Mouse (Mus musculus) limb, embryonic 15.5 days (tissue): Measurements from ENCODE around the gene Rasgrp2. TPM values are rescaled to one million over a fixed set of nuclear protein-coding genes. Genes with fewer than 3 reads are reported as not detected.

Experiments used
- ATAC-seq: fragments of 200-750 bp; cut with Nextera tagmentation; 2 replicates; pipeline ENCODE4 v1.8.0; 2017; ENCODE audit warnings: low read depth, moderate TSS enrichment; ENCODE audit not compliant: insufficient number of reproducible peaks, low FRiP score, low TSS enrichment
- H3K27ac ChIP-seq: fragments of 300-500 bp; sonication (generic); 2 replicates; pipeline ENCODE4 v1.5.1; 2015; ENCODE audit warnings: moderate library complexity, mild to moderate bottlenecking, inconsistent platforms
- H3K27me3 ChIP-seq: fragments of 300-500 bp; sonication (generic); 2 replicates; pipeline ENCODE4 v1.6.1; 2015; ENCODE audit warnings: inconsistent platforms
- H3K36me3 ChIP-seq: fragments of 300-500 bp; sonication (generic); 2 replicates; pipeline ENCODE4 v1.6.1; 2015; ENCODE audit warnings: inconsistent platforms
- H3K4me1 ChIP-seq: fragments of 300-500 bp; sonication (generic); 2 replicates; pipeline ENCODE4 v1.6.1; 2015; ENCODE audit warnings: inconsistent platforms
- H3K4me2 ChIP-seq: fragments of 300-500 bp; sonication (generic); 2 replicates; pipeline ENCODE4 v1.6.1; 2015; ENCODE audit warnings: mild to moderate bottlenecking, inconsistent platforms
- H3K4me3 ChIP-seq: fragments of 300-500 bp; sonication (generic); 2 replicates; pipeline ENCODE4 v1.5.1; 2015; ENCODE audit warnings: mild to moderate bottlenecking, inconsistent platforms
- H3K9ac ChIP-seq: fragments of 300-500 bp; sonication (generic); 2 replicates; pipeline ENCODE4 v1.6.1; 2015; ENCODE audit warnings: inconsistent platforms
- H3K9me3 ChIP-seq: fragments of 300-500 bp; sonication (generic); 2 replicates; pipeline ENCODE4 v1.6.1; 2016; ENCODE audit warnings: inconsistent platforms
- WGBS: fragments of 180-500 bp; shearing (Covaris S2); methylation state at CpG from one replicate; pipeline ENCODE4 v1.1.7; 2015; 5-methylcytosine and 5-hydroxymethylcytosine counted together
- polyA plus RNA-seq: library from polyadenylated mRNA; unstranded; fragments of >200 nt; fragmentation: Nextera tagmentation; extraction: Ambion mirVana; gene quantifications from 2 replicates; pipeline ENCODE4 v1.2.1, GENCODE M21; 2015

Gene Rasgrp2
- polyA plus RNA-seq, 1 experiment from 2014 or later: 35.8 TPM

DNA sequence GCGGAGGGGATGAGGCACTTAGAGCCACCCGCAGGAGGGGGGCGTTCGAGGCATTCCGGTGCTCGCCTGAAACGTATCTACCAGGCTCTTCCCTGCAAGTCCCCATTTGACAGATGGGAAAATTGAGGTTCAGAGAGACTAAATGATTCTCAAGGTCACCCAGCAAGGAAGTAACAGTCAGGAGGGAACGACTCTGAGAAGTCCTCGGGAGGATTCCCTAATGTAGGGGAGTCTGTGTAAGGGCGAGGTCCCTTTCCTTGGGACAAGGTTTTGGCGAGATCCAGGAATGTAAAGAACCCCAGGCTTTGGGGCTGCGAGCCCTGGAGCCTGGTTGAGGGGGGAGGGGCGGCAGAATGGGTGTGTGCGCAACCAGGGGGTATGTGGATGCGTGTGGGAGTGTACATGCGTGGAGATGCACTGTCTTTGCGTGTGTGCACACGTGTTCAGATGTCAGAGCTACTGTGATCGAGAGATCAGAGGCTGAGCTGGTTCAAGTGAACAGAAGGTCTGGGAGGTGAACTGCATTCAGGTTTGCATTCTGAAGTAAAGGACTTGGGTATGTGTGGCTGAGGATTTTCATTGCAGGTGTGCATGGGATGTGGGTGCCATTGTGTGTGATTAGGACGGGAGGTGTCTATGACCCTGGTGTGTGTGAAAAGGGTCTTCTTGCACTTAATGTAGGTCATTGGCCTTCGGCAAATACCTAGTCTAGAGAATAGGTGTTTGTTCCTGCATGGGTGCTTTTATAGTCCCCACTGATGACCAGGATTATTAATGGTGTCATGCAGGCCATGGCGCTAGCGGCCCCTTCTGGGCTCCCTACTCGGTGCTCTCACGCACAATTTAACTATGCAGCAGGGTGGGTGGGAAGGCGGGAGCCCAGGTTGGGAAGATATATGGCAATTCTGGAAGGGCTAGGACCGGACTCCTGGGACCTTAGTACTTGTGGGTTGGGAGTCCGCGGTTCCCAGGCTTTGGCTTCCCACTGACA is 1.3 kb downstream of the Rasgrp2 start:
- H3K4me3 ChIP-seq: peak overlapping the region; percentile 60
- peak overlapping the region; percentile 100 for H3K4me2 ChIP-seq
- H3K9me3 ChIP-seq: no peaks in the 10 kb centered on the region
- H3K27me3 ChIP-seq: peaks cover 67% of the 10 kb centered on the region
- peaks cover 43% of the 10 kb centered on the region for H3K4me1 ChIP-seq
- WGBS: 2% methylated on average over 29 of the region's 29 CpGs
- ATAC-seq: no peak
- H3K27ac ChIP-seq: no peak overlapping the region
- peak overlapping the region; percentile 42; the same call in 1 of the 2 replicates for H3K9ac ChIP-seq
- H3K36me3 ChIP-seq: no peaks in the 10 kb centered on the region

DNA sequence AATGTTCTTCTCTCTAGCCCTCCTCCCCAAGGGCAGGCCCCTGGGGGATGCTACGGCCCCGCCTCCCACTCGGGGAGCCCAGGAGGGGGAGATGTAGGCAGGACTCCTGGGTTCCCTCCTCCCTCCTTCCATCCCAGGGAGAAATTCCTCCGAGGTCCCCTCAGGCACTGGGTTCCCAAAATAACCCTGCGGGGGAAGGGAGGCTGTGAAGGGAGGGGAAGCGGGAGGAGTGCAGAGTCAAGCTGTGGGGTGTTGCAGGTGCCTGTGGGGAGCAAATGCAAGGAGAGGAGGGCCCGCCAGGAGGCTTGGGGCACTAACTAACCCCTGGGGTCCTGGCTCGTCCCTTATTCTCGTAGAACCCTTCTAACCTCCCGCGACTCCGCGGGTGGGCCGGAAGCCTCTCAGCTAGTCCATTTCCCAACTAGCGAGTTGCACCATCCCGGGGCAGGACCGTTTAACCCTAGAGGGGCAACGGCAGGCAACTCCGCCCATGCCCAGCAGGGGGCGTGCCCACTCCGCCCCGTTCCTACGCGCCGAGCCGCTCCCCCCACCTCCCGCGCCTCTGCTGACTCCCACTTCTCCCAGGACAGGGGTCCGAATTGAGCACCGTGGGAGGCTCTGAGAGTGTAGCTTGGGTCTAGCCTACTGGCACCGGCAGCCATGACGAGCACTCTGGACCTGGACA is 2.1 kb downstream of the Rasgrp2 start:
- Histone ChIP-seq H3K27me3 (peaks cover 67% of the 10 kb centered on the region), H3K9me3 (no peaks in the 10 kb centered on the region), H3K36me3 (no peaks in the 10 kb centered on the region), H3K9ac (peak overlapping the region; percentile 17; the same call in 1 of the 2 replicates), H3K27ac (no peak overlapping the region), H3K4me1 (peaks cover 43% of the 10 kb centered on the region), H3K4me3 (peak overlapping the region; percentile 60), H3K4me2 (peak overlapping the region; percentile 100)
- WGBS: 0% methylated on average over 31 of the region's 32 CpGs
- no peak for ATAC-seq

DNA sequence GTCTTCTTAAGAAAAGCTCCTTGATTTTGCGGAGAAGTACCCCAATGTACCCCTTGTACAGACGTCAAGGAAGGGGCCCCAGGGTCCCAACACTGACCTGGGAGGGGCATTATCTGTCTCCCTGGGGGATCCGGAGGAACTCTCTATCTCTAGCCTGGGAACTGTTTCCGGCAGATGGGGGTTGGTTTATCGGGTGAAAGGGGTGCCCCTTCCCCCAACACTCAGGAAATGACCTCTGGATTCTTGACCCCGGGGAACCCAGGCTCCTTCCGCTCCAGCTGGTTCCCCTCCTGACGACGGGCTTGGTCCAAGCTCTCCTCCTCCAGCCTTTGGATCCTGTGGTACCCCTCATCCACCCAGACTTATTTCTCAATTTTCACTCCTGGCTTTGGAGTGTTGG is 2.8 kb downstream of the Rasgrp2 start:
- 10% methylated on average over 9 of the region's 9 CpGs for WGBS
- 0 out of 2 replicates have a peak overlapping the region, but pooled peaks have one; percentile 17 for H3K9ac ChIP-seq

GRCm38 (mm10) chr19:6403869-6404268 is 4.7 kb downstream of the Rasgrp2 start:
- peaks cover 67% of the 10 kb centered on the region for H3K27me3 ChIP-seq
- H3K4me2 ChIP-seq: no peak overlapping the region
- WGBS: 81% methylated on average over 10 of the region's 10 CpGs
- ATAC-seq: no peak
- no peak overlapping the region for H3K9ac ChIP-seq
- H3K4me3 ChIP-seq: no peak overlapping the region
- H3K9me3 ChIP-seq: no peaks in the 10 kb centered on the region
- H3K4me1 ChIP-seq: peaks cover 36% of the 10 kb centered on the region
- no peak overlapping the region for H3K27ac ChIP-seq
- no peaks in the 10 kb centered on the region for H3K36me3 ChIP-seq

More for the DNA sequence above, 2.8 kb downstream of the Rasgrp2 start:
- H3K27ac ChIP-seq: no peak overlapping the region
- no peaks in the 10 kb centered on the region for H3K36me3 ChIP-seq
- ATAC-seq: no peak
- no peaks in the 10 kb centered on the region for H3K9me3 ChIP-seq
- peak overlapping the region; percentile 100 for H3K4me2 ChIP-seq
- H3K4me1 ChIP-seq: peaks cover 43% of the 10 kb centered on the region
- peak overlapping the region; percentile 60 for H3K4me3 ChIP-seq
- H3K27me3 ChIP-seq: peaks cover 71% of the 10 kb centered on the region

GRCm38 (mm10) chr19:6405433-6405832 is 6.3 kb downstream of the Rasgrp2 start:
- Histone ChIP-seq H3K4me1 (peaks cover 20% of the 10 kb centered on the region), H3K4me3 (no peak overlapping the region), H3K9me3 (no peaks in the 10 kb centered on the region), H3K36me3 (no peaks in the 10 kb centered on the region), H3K27me3 (peaks cover 51% of the 10 kb centered on the region), H3K4me2 (no peak overlapping the region), H3K9ac (no peak overlapping the region), H3K27ac (no peak overlapping the region)
- 71% methylated on average over 10 of the region's 10 CpGs for WGBS
- no peak for ATAC-seq

GRCm38 (mm10) chr19:6407109-6407508 is 8.0 kb downstream of the Rasgrp2 start:
- no peak overlapping the region for H3K4me2 ChIP-seq
- no peaks in the 10 kb centered on the region for H3K36me3 ChIP-seq
- ATAC-seq: no peak
- no peaks in the 10 kb centered on the region for H3K9me3 ChIP-seq
- no peak overlapping the region for H3K27ac ChIP-seq
- WGBS: 77% methylated on average over 8 of the region's 8 CpGs
- H3K4me1 ChIP-seq: peaks cover 4% of the 10 kb centered on the region
- peaks cover 34% of the 10 kb centered on the region for H3K27me3 ChIP-seq
- no peak overlapping the region for H3K9ac ChIP-seq
- no peak overlapping the region for H3K4me3 ChIP-seq

DNA sequence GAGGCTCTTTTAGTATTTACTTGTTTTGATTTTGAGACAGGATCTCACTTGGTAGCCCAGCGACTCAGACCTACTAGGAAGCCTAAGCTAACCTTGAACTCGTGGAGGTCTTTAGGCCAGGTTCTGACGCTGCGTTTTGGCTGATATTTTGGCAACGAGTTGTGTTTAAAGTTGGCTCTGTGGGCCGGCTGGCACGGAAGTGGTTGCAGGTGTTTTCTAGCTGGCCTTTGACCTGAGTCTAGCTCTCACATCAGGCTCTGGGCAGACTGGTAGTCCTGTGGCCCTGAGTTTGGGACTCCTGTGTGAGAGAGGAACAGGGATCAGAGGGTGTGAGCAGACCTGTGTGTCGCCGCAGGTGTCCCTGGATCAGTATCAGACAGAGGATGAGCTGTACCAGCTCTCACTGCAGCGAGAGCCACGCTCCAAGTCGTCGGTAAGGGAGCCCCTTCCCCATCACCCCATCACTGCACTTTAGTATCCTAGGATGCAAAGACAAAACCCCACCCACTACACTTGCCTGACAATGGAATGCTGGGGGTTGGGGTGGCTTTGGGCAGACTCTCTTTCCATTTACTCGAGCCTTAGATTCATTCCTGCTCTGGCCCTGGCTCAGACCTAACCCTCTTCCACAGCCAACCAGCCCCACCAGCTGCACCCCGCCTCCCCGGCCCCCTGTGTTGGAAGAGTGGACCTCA is 8.8 kb downstream of the Rasgrp2 start:
- Histone ChIP-seq H3K4me3 (no peak overlapping the region), H3K36me3 (no peaks in the 10 kb centered on the region), H3K27me3 (peaks cover 26% of the 10 kb centered on the region), H3K4me2 (no peak overlapping the region), H3K27ac (no peak overlapping the region), H3K4me1 (peaks cover 2% of the 10 kb centered on the region; the same call in 1 of the 2 replicates), H3K9me3 (no peaks in the 10 kb centered on the region), H3K9ac (no peak overlapping the region)
- no peak for ATAC-seq
- 53% methylated on average over 16 of the region's 16 CpGs for WGBS

- ATAC-seq: no peak
- Histone ChIP-seq H3K9me3 (no peaks in the 10 kb centered on the region), H3K9ac (no peak overlapping the region), H3K4me3 (no peak overlapping the region), H3K36me3 (no peaks in the 10 kb centered on the region), H3K4me2 (no peak overlapping the region), H3K4me1 (no peaks in the 10 kb centered on the region; the same call in 1 of the 2 replicates), H3K27me3 (peaks cover 18% of the 10 kb centered on the region), H3K27ac (no peak overlapping the region)
- 82% methylated on average over 8 of the region's 8 CpGs for WGBS
Measured at GRCm38 (mm10) chr19:6408749-6409148, 9.6 kb downstream of the Rasgrp2 start.

DNA sequence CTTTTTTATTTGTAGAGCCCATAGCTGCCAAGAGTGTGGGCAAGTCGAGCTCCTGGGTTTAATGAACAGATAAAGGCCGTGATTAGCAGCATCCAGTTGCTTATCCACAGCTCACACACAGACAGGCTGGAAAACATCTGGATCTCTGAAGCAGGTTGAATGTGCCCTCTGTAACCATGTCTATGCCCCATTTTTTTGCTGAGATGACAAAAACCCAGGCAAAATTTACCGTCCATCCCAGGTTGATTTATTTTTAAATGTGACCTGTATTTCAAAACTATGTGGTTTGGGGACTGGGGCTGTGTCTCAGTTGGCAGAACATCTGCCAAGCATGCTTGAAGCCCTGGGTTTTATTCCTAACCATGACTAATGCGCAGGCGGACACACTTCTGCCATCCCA is 10.0 kb downstream of the Rasgrp2 start:
- 74% methylated on average over 5 of the region's 5 CpGs for WGBS
- Histone ChIP-seq H3K9ac (no peak overlapping the region), H3K36me3 (no peaks in the 10 kb centered on the region), H3K4me1 (no peaks in the 10 kb centered on the region; the same call in 1 of the 2 replicates), H3K9me3 (no peaks in the 10 kb centered on the region), H3K4me3 (no peak overlapping the region), H3K27me3 (peaks cover 14% of the 10 kb centered on the region), H3K27ac (no peak overlapping the region), H3K4me2 (no peak overlapping the region)
- no peak for ATAC-seq

DNA sequence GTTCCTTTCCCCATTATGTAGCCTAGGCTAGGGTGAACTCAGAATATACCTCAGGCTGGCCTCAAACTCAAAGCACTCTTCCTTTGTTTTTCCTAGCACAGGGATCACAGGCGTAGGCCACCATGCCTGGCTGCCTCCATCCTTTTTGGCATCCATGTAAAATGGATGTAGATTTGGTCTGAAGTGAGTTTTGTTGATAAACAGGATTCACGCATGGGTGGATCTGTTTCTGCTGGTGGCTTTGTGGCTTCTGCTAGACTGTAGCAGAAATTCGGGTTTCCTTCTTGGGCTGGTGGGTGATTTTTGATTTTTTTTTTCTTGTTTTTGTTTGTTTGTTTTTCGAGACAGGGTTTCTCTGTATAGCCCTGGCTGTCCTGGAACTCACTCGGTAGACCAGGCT is 10.8 kb downstream of the Rasgrp2 start:
- Histone ChIP-seq H3K36me3 (no peaks in the 10 kb centered on the region), H3K27ac (no peak overlapping the region), H3K4me3 (no peak overlapping the region), H3K9ac (no peak overlapping the region), H3K4me2 (no peak overlapping the region), H3K4me1 (no peaks in the 10 kb centered on the region; the same call in 1 of the 2 replicates), H3K9me3 (no peaks in the 10 kb centered on the region), H3K27me3 (peaks cover 6% of the 10 kb centered on the region; the same call in 1 of the 2 replicates)
- ATAC-seq: no peak
- 84% methylated on average over 5 of the region's 5 CpGs for WGBS

GRCm38 (mm10) chr19:6412798-6413197 is 13.7 kb downstream of the Rasgrp2 start:
- Histone ChIP-seq H3K4me2 (no peak overlapping the region), H3K4me3 (no peak overlapping the region), H3K9me3 (no peaks in the 10 kb centered on the region), H3K9ac (no peak overlapping the region), H3K36me3 (no peaks in the 10 kb centered on the region), H3K27me3 (peaks cover 22% of the 10 kb centered on the region), H3K27ac (no peak overlapping the region), H3K4me1 (peaks cover 5% of the 10 kb centered on the region; the same call in 1 of the 2 replicates)
- no peak for ATAC-seq
- 63% methylated on average over 14 of the region's 14 CpGs for whole genome bisulfite sequencing
